Mouse (Mus musculus) gastrocnemius, postnatal 36 days (tissue): Measurements from ENCODE around the gene Slc39a11. TPM values are rescaled to one million over a fixed set of nuclear protein-coding genes. Genes with fewer than 3 reads are reported as not detected.

Source experiments
- DNase-seq, 2 experiments: peaks; one replicate each; pipeline ENCODE4 v3.0.0; 2022
- intact Hi-C: fragments of 180-260 bp; cut with DNase I; formaldehyde crosslinking; loops from one replicate; pipeline ENCODE4 v1.15.1; 2025
- total RNA-seq, 2 experiments: library from RNA; stranded (reverse); gene quantifications; 2 replicates each; pipeline ENCODE4 v1.2.3; 2021

The Slc39a11 gene
- total RNA-seq, 2 experiments from 2014 or later: 2.4 to 2.8 TPM

GRCm38 (mm10) chr11:113431161-113431560, 218.7 kb downstream of the Slc39a11 start:
- peak; percentile 23 to 33 for DNase-seq

DNA sequence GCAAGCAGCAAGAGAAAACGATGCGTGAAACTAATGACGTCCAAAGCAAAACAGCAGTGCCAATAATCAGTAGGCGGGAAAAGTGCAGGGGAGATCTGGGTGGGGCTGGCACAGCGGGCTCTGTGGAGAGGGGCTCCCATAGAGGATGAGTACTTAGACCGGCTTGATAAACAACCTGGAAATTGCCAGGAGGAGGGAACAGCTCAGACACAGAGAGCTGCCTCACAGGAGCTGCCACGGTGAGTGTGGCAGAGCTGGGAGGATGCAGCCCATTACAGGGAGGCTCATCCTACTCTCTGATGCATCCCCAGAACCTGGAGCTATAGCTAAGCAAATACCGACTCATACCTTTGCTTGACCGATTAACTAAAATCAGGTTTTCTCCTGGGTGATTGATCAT, 224.0 kb downstream of the Slc39a11 start:
- intact Hi-C loops: no loop called here
- DNase-seq: no peak

More at GRCm38 (mm10) chr11:113431161-113431560, 218.7 kb downstream of the Slc39a11 start:
- intact Hi-C loops: no loop called here

GRCm38 (mm10) chr11:113425454-113425853, 224.4 kb downstream of the Slc39a11 start:
- intact Hi-C loops: no loop called here
- DNase-seq: no peak

- intact Hi-C loops: no loop called here
- DNase-seq: no peak
These were observed 225.1 kb downstream of the Slc39a11 start for GRCm38 (mm10) chr11:113424765-113425164.

GRCm38 (mm10) chr11:113422598-113422997, 227.3 kb downstream of the Slc39a11 start:
- DNase-seq: no peak
- intact Hi-C loops: no loop called here

DNA sequence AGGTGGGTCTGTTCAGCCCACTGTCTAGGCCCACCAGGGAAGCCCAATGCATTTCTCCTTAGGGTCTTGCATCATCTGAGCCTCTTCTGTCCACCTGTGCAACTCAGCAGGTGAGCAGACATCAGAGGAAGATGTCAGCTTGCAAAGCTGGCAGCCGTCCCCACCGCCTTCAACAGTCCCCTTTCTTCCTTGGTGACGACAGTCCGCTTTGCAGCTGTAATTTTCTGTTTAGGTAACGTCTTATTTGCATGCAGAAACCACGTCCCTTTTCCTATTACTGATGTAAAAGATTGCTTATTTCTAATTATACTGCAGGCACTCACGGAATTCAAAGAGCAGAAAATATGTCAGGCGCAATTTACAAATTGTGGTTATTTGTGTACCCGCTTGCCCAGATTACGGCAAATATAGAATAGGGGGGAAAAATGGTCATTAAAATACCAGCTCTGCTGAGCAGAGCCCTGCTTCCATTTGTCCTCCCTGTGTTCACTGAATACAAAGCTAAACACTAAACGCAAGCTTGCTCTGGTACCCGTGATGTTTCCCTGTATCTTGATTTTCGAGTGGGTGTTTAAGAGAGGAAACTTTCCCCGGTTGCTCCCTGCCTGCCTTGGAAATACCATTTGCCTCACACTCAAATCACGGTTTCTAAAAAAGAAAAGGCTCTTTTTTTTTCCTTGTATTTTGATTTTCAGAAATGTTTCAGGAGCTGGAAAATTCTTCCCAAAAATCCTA, 230.8 kb downstream of the Slc39a11 start:
- intact Hi-C loops: loop anchor here (10.0 kb wide), 1 partner anchor 244 kb away; no protein-coding TSS in a partner anchor
- no peak for DNase-seq

DNA sequence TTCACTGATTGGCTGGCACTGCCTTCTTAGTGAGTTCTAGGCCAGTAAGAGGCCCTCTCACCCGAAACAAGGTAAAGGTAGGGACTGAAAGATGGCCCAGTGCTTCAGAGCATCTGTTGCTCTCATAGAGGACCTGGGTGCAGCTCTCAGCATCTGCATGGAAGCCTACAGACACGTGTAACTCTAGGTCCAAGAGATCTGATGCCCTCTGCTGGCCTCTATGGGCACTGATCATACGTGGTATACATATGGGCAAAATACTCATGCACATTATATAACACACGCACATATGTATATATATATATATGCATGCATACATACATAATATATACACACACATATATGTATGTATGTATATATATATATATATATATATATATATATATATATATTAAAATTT, 231.9 kb downstream of the Slc39a11 start:
- intact Hi-C loops: loop anchor here (10.0 kb wide), 1 partner anchor 243 kb away; no protein-coding TSS in a partner anchor
- DNase-seq: no peak

DNA sequence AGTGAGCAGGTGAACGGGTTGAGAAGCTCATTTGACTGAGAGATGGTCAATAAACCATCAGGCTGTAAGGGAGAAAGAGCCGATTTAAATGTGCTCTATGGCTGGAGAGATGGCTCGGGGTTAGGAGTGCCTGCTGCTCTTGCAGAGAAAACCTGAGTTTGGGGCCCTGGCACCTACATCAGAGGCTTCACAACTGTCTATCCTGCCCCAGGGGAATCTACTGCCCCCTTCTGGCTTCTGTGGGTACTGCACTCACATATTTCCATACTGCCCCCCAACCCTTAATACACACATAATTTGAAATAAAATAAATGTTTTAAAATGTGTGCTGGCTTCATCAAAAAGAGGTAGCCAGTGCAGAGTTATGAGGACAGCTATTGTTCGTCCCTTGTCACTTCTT, 237.3 kb downstream of the Slc39a11 start:
- intact Hi-C loops: loop anchor here (10.0 kb wide), 1 partner anchor 238 kb away; no protein-coding TSS in a partner anchor
- DNase-seq: no peak

GRCm38 (mm10) chr11:113411798-113412197, 238.1 kb downstream of the Slc39a11 start:
- intact Hi-C loops: loop anchor here (10.0 kb wide), 1 partner anchor 237 kb away; no protein-coding TSS in a partner anchor
- no peak for DNase-seq

- intact Hi-C loops: loop anchor here (5.0 kb wide), 1 partner anchor 107 kb away; no protein-coding TSS in a partner anchor
- no peak for DNase-seq
These were observed 240.8 kb downstream of the Slc39a11 start for GRCm38 (mm10) chr11:113409121-113409520.

DNA sequence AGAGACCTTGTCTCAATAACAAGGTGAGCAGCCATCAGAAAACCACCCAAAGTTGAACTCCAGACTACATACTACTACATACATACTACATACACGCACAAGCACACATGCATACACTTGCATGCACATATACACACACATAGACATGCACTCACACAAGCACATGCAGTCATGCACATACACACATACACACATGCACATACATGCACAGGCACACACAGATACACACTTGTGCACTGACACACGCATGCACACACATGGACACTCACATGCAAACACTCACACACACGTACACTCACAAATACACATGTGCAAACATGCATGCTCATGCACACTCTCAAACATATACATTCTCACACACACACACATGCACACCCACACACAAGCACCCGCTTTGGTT, 242.4 kb downstream of the Slc39a11 start:
- intact Hi-C loops: loop anchor here (5.0 kb wide), 1 partner anchor 105 kb away; no protein-coding TSS in a partner anchor
- no peak for DNase-seq

GRCm38 (mm10) chr11:113400868-113401267, 249.0 kb downstream of the Slc39a11 start:
- no peak for DNase-seq
- intact Hi-C loops: no loop called here

DNA sequence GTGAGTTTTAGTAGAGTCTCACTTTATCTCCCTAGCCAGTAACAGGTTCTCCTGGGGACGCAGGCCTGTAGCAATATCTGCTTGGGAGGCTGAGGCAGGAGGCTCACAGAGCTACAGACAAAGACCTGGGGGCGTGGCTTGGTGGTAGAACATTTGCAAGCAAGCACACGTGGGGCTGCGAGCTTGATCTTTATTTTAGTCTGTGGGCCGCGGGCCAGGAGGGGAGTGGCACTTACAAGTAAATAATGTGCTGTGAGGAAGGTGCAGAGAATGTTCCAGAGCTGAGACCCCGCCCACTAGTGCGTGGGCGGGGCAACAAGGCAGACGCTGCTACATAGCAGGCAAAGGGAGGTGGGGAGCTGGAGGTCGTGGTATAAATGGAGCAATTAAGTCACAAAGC, 250.3 kb downstream of the Slc39a11 start:
- intact Hi-C loops: no loop called here
- no peak for DNase-seq

DNA sequence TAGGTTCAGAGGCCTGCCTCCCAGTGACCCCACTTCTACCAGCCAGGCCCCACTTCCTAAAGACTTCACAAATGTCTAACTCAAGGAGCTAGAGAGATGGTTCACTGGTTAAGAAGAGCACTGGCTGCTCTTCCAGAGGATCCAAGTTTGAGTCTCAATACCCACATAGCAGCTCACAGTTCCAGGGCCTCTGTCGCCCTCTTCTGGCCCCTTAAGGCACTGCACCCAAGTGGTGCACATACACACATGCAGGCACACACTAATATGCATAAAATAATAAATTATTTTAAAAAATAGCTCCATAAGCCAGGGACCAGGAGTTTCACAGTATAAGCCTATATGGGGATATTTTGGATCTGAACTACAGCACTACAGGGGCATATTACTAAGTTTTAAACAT, 252.5 kb downstream of the Slc39a11 start:
- DNase-seq: no peak
- intact Hi-C loops: no loop called here

GRCm38 (mm10) chr11:113393366-113394150, 256.3 kb downstream of the Slc39a11 start:
- intact Hi-C loops: no loop called here

DNA sequence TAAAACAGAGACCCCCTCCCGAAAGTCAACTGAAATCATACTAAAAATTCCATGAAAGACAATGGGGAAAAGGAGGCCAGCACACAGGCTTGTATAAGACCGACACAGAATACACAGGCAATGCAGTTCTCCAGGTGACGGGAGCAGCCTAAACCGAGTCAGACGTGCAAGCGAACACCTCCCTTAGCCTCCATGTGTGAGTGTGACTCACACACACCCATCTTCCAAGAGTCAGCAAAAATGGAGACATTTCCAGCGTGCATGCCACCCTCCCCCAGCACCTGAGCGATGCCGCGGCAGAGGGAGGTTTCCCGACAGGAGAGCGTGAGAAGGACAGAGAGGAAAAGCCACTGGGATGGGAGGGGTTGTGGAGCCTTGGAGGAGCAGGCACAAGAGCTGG, 258.2 kb downstream of the Slc39a11 start:
- no peak for DNase-seq
- intact Hi-C loops: no loop called here

More at GRCm38 (mm10) chr11:113393366-113394150, 256.3 kb downstream of the Slc39a11 start:
- no peak for DNase-seq

GRCm38 (mm10) chr11:113389637-113390036, 260.2 kb downstream of the Slc39a11 start:
- DNase-seq: no peak
- intact Hi-C loops: no loop called here

DNA sequence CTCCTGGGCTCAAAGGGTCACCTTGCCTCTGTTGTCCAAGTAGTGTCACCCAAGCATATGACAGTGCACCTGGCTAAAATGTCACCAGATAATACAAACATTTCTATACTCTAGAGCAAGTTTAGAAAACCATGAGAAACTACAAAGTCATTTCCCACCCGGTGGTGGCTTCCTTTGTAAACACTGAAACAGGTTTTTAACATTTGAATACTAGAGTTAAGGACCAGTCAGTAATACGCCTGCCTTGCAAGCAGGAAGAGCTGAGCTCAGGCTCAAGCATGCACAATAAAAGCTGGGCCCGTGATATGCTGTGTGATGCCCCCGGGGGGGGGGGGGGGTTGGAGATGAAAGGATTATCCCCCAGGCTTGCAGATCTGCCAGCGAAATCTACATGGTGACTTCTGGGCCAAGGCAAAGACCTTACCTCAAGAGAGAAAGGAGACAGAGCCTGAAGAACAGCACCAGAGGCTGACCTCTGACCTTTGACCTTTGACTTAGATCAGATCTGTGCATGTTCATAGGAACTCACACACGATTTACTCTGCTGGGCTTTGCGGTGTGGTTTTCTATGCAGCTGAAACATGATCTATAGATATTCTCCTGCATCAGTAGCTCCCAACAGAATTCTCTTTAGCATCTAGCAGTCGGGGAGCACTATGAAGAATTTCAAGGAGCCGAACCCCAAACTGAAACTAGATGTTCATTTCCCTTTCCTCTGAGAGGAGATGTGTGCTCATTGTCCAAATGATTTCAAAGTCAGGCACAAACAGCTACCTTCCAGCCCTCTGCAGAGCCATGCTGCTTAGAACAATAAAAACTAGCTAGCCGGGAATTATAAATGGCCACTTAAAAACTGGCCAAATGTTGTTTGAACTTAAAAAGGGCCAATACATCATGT, 267.0 kb downstream of the Slc39a11 start:
- intact Hi-C loops: no loop called here
- no peak for DNase-seq

- no peak for DNase-seq
- intact Hi-C loops: no loop called here
These were observed 268.3 kb downstream of the Slc39a11 start for GRCm38 (mm10) chr11:113381550-113381949.

GRCm38 (mm10) chr11:113378867-113379266, 271.0 kb downstream of the Slc39a11 start:
- no peak for DNase-seq
- intact Hi-C loops: no loop called here
